Comparison of ENCODE assay signal across 26 mouse cellular contexts in genomic region chr8:73310471-73310870, GRCm38 (mm10). TPM values are rescaled to one million over a fixed set of nuclear protein-coding genes. Genes with fewer than 3 reads are reported as not detected.
DNase-seq lines count a peak whose midpoint lies in the region; TF ChIP-seq lines count a peak whose summit lies in the region.
"Had no signal": no experiment of that assay in that cellular context is flagged by ENCODE, and none has a peak within 500 bp of the region (broad histone marks: within the 10 kb centered on the region; RNA-seq: fewer than 3 reads in every experiment).

No protein-coding gene starts in this region.

- peak overlapping the region; percentile 17; the same call in 1 of the 2 replicates for H3K27ac ChIP-seq in gastrocnemius, adult 2 months
- H3K27ac ChIP-seq in embryonic fibroblast, embryonic 13.5 days (ENCODE audit: insufficient read depth, low read length): peak overlapping the region; percentile 95
- H3K27ac ChIP-seq: embryonic facial prominence, embryonic 12.5 days; embryonic facial prominence, embryonic 15.5 days; forebrain, embryonic 12.5 days; forebrain, embryonic 15.5 days; heart, embryonic 15.5 days; hindbrain, embryonic 10.5 days; hindbrain, embryonic 13.5 days; intestine, embryonic 15.5 days had no signal

- no peak for TF ChIP-seq POLR2A in embryonic fibroblast, embryonic 13.5 days (IDR thresholded peaks at IDR 0.05; ENCODE audit: low read depth, low read length)

- TF ChIP-seq CTCF in gastrocnemius, adult 2 months (IDR thresholded peaks at IDR 0.05): no peak
- no peak for TF ChIP-seq CTCF in embryonic fibroblast, embryonic 13.5 days (IDR thresholded peaks at IDR 0.05; ENCODE audit: borderline replicate concordance, insufficient read depth, low read length)

- intact Hi-C loops in gastrocnemius, adult 2 months (cut with DNase I): no loop called here
- intact Hi-C loops in gastrocnemius, postnatal 14 days (cut with DNase I; ENCODE audit: low total_unique reads): no loop called here

- peaks cover 19% of the 10 kb centered on the region for H3K4me1 ChIP-seq in embryonic fibroblast, embryonic 13.5 days (ENCODE audit: control insufficient read depth, insufficient read depth, low read length)
- H3K4me1 ChIP-seq: embryonic facial prominence, embryonic 12.5 days; embryonic facial prominence, embryonic 15.5 days; forebrain, embryonic 12.5 days; forebrain, embryonic 15.5 days; intestine, embryonic 15.5 days had no signal

- H3K4me3 ChIP-seq in gastrocnemius, adult 2 months: no peak overlapping the region
- H3K4me3 ChIP-seq in embryonic fibroblast, embryonic 13.5 days (ENCODE audit: insufficient read depth, low read length): no peak overlapping the region
- H3K4me3 ChIP-seq: embryonic facial prominence, embryonic 12.5 days; embryonic facial prominence, embryonic 15.5 days; erythroblast, embryonic 14.5 days; forebrain, embryonic 12.5 days; forebrain, embryonic 15.5 days; heart, embryonic 12.5 days; heart, embryonic 15.5 days; hindbrain, embryonic 10.5 days; hindbrain, embryonic 13.5 days; intestine, embryonic 15.5 days had no signal

- DNase-seq in gastrocnemius, adult 2 months: no peak
- DNase-seq in gastrocnemius, postnatal 14 days: no peak
- DNase-seq in NIH3T3 (ENCODE audit: low read depth) (peak; percentile 52), adipocyte (ENCODE audit: low spot score) (peak; percentile 74)
- DNase-seq in kidney, adult 18-20 months: no peak
- no peak for DNase-seq in thymus, postnatal 36 days
- no peak for DNase-seq in ovary, postnatal 10 days (ENCODE audit: low spot score)
- DNase-seq: adrenal gland, adult 8-10 months; cerebellum, adult 18-20 months; cerebellum, adult 9-10 months; cerebellum, postnatal 14 days; gastrocnemius, postnatal 36 days; heart, postnatal 10 days; heart, postnatal 36 days; kidney, adult 11 months had no signal

RNA-seq across cellular contexts. Expression of gene Large1, which starts 42.9 kb away (rescaled TPM):
- total RNA-seq in gastrocnemius, adult 2 months (2021): 10 to 100 TPM; 25.3 to 29.6 TPM
- total RNA-seq in gastrocnemius, postnatal 14 days (2021): 10 to 100 TPM; 17.7 to 19.0 TPM
- polyA plus RNA-seq in embryonic fibroblast, embryonic 13.5 days (2011; ENCODE audit: insufficient read length, low read depth, missing spikeins): 42.7 and 50.9 TPM in 2 replicates
- polyA plus RNA-seq: erythroblast, embryonic 14.5 days had no signal

Comparison
In these comparisons a context has a peak if more than half of its experiments do, and no peak if none do; other contexts are left out.
1. DNase-seq: peak in NIH3T3 (single experiment) and adipocyte (single experiment); none in gastrocnemius, adult 2 months (single experiment), gastrocnemius, postnatal 14 days (single experiment), kidney, adult 18-20 months (single experiment), thymus, postnatal 36 days (0 of 2) and ovary, postnatal 10 days (single experiment).